In the genomic region with DNA sequence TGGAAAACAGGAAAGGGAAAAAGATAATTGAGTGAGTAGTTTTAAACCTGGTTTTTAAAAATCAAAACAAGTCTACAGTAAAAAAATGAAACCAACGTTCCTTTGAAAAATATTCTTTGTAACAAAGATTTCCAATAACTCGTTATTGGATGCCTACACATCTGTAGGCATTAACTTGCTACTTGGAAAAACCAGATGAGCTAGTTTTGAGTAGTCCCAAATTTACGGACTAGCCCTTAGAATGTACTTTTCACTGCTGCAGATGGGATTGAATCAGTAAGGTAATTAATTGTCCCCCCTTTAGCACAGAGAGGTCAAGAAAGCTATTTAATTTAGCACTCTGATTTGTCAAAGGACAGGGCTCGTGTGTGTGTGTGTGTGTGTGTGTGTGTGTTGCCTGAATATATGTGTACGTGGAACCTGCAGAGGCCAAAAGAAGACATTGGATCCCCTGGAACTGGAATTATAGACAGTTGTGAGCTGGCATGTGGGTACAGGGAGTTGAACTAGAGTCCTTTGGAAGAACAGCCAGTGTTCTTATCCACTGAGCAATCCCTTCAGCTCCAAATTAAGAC, we compare ENCODE assay signal across 8 mouse cellular contexts. TPM values are rescaled to one million over a fixed set of nuclear protein-coding genes. Genes with fewer than 3 reads are reported as not detected.
DNase-seq lines count a peak whose midpoint lies in the region; ATAC-seq and TF ChIP-seq lines count a peak whose summit lies in the region.

No protein-coding gene starts in this region.

- intact Hi-C loops in gastrocnemius, postnatal 36 days (cut with DNase I): no loop called here

- H3K9ac ChIP-seq in heart, embryonic 11.5 days (ENCODE audit: low read depth, low read length): peak overlapping the region; percentile 96
- peak overlapping the region; percentile 45 for H3K9ac ChIP-seq in heart, embryonic 15.5 days

- peaks cover 15% of the 10 kb centered on the region for H3K36me3 ChIP-seq in heart, embryonic 11.5 days (ENCODE audit: control insufficient read depth, insufficient read depth, low read length)
- peaks cover 22% of the 10 kb centered on the region for H3K36me3 ChIP-seq in G1E (replicated peaks)
- peaks cover 22% of the 10 kb centered on the region for H3K36me3 ChIP-seq in heart, embryonic 15.5 days

- ATAC-seq in heart, embryonic 11.5 days (replicated peaks; ENCODE audit: insufficient number of reproducible peaks, low FRiP score, low TSS enrichment): no peak
- ATAC-seq in G1E (ENCODE audit: extremely low read depth, insufficient number of reproducible peaks, low FRiP score, poor library complexity, severe bottlenecking): no peak
- no peak for ATAC-seq in heart, embryonic 15.5 days (replicated peaks; ENCODE audit: insufficient number of reproducible peaks, insufficient read depth, low FRiP score, low read depth)

- WGBS in heart, embryonic 11.5 days (ENCODE audit: insufficient replicate concordance): 25% methylated on average over 5 of the region's 5 CpGs
- 4% methylated on average over 5 of the region's 5 CpGs for WGBS in heart, embryonic 15.5 days

- no peak for TF ChIP-seq CTCF in G1E (IDR thresholded peaks at IDR 0.05; ENCODE audit: low read depth, low read length)

- peak overlapping the region; percentile 80 for H3K4me2 ChIP-seq in heart, embryonic 11.5 days
- peak overlapping the region; percentile 74 for H3K4me2 ChIP-seq in heart, embryonic 15.5 days

- H3K4me1 ChIP-seq in heart, embryonic 11.5 days (ENCODE audit: control insufficient read depth, insufficient read depth, low read length): no peaks in the 10 kb centered on the region
- H3K4me1 ChIP-seq in G1E (ENCODE audit: insufficient read depth, low read depth, low read length): peaks cover 36% of the 10 kb centered on the region
- peaks cover 29% of the 10 kb centered on the region for H3K4me1 ChIP-seq in heart, embryonic 15.5 days (replicated peaks)

- peak overlapping the region; percentile 75 for H3K4me3 ChIP-seq in heart, embryonic 11.5 days (ENCODE audit: low read depth, low read length)
- peak overlapping the region; percentile 79 for H3K4me3 ChIP-seq in G1E (ENCODE audit: low read depth, low read length)
- H3K4me3 ChIP-seq in heart, embryonic 15.5 days: peak overlapping the region; percentile 86

- H3K9me3 ChIP-seq in heart, embryonic 11.5 days (replicated peaks; ENCODE audit: control insufficient read depth, low read length): no peaks in the 10 kb centered on the region
- no peaks in the 10 kb centered on the region for H3K9me3 ChIP-seq in G1E (replicated peaks)
- no peaks in the 10 kb centered on the region for H3K9me3 ChIP-seq in heart, embryonic 15.5 days (replicated peaks)

- no peaks in the 10 kb centered on the region for H3K27me3 ChIP-seq in heart, embryonic 11.5 days (ENCODE audit: control insufficient read depth, insufficient read depth, low read length)
- H3K27me3 ChIP-seq in G1E (ENCODE audit: insufficient read depth, low read length): no peaks in the 10 kb centered on the region
- H3K27me3 ChIP-seq in heart, embryonic 15.5 days: no peaks in the 10 kb centered on the region

- H3K27ac ChIP-seq in heart, embryonic 11.5 days (ENCODE audit: low read depth, low read length): peak overlapping the region; percentile 98
- H3K27ac ChIP-seq in heart, embryonic 15.5 days: peak overlapping the region; percentile 99

- DNase-seq in heart, postnatal 4 days: no peak
- no peak for DNase-seq in G1E (ENCODE audit: low spot score)
- DNase-seq in lung, postnatal 36 days: peak; percentile 7
- DNase-seq in urinary bladder, postnatal 14 days (ENCODE audit: low spot score): no peak
- DNase-seq in gastrocnemius, postnatal 36 days: no peak
- no peak for DNase-seq in left cerebral cortex, adult 18-20 months (ENCODE audit: low spot score in 2 of 2)

RNA-seq across cellular contexts. Expression of a gene that starts 1.1 kb away (rescaled TPM):
- 87.2 and 96.0 TPM in 2 replicates for polyA plus RNA-seq in heart, embryonic 11.5 days (2014; fragmentation: Nextera tagmentation; extraction: Ambion mirVana)
- total RNA-seq in heart, postnatal 4 days (2021): 10 to 100 TPM; 44.2 to 46.1 TPM
- total RNA-seq in G1E (2014; fragmentation: Nextera tagmentation): 29.5 and 36.0 TPM in 2 replicates
- total RNA-seq in G1E (2017): 22.9 and 24.6 TPM in 2 replicates
- polyA plus RNA-seq in G1E (2012): 0.15 and 0.30 TPM in 2 replicates
- polyA plus RNA-seq in heart, embryonic 15.5 days (2015; fragmentation: Nextera tagmentation; extraction: Ambion mirVana): 72.9 and 75.3 TPM in 2 replicates
- total RNA-seq in gastrocnemius, postnatal 36 days (2021): 10 to 100 TPM; 25.9 to 28.9 TPM
- 10 to 100 TPM; 64.8 to 75.6 TPM for total RNA-seq in left cerebral cortex, adult 18-20 months (2021)

RNA-seq across cellular contexts. Expression of a gene that starts 5.3 kb away (rescaled TPM):
- 7.4 and 8.1 TPM in 2 replicates for polyA plus RNA-seq in heart, embryonic 11.5 days (2014; fragmentation: Nextera tagmentation; extraction: Ambion mirVana)
- total RNA-seq in heart, postnatal 4 days (2021): 1 to 10 TPM; 2.8 to 3.5 TPM
- total RNA-seq in G1E (2014; fragmentation: Nextera tagmentation): 5.6 and 7.5 TPM in 2 replicates
- total RNA-seq in G1E (2017): 2.0 and 2.8 TPM in 2 replicates
- polyA plus RNA-seq in G1E (2012): 1.8 TPM in 2 replicates
- polyA plus RNA-seq in heart, embryonic 15.5 days (2015; fragmentation: Nextera tagmentation; extraction: Ambion mirVana): 5.1 and 6.3 TPM in 2 replicates
- 1 to 10 TPM; 1.8 to 2.9 TPM for total RNA-seq in gastrocnemius, postnatal 36 days (2021)
- total RNA-seq in left cerebral cortex, adult 18-20 months (2021): 1 to 10 TPM; 5.6 to 7.7 TPM

RNA-seq across cellular contexts. Expression of a gene that starts 5.4 kb away (rescaled TPM):
- 0.26 and 0.96 TPM in 2 replicates for polyA plus RNA-seq in heart, embryonic 11.5 days (2014; fragmentation: Nextera tagmentation; extraction: Ambion mirVana)
- total RNA-seq in heart, postnatal 4 days (2021): under 1 TPM in 1 of 2 experiments, not detected in 1; 0.74 TPM
- 0.90 TPM in 1 of 2 replicates, not detected in the other for total RNA-seq in G1E (2014; fragmentation: Nextera tagmentation)
- total RNA-seq in G1E (2017): not detected in 2 replicates
- not detected in 2 replicates for polyA plus RNA-seq in G1E (2012)
- polyA plus RNA-seq in heart, embryonic 15.5 days (2015; fragmentation: Nextera tagmentation; extraction: Ambion mirVana): 0.59 TPM in 1 of 2 replicates, not detected in the other
- total RNA-seq in gastrocnemius, postnatal 36 days (2021): not detected
- total RNA-seq in left cerebral cortex, adult 18-20 months (2021): 1 to 10 TPM in 1 of 2 experiments, not detected in 1; 1.5 TPM

RNA-seq across cellular contexts. Expression of a gene that starts 22.9 kb away (rescaled TPM):
- polyA plus RNA-seq in heart, embryonic 11.5 days (2014; fragmentation: Nextera tagmentation; extraction: Ambion mirVana): 4.1 TPM in 2 replicates
- 1 to 10 TPM in 1 of 2 experiments, under 1 TPM in 1; 0.23 to 1.0 TPM for total RNA-seq in heart, postnatal 4 days (2021)
- total RNA-seq in G1E (2014; fragmentation: Nextera tagmentation) (2.7 and 5.9 TPM in 2 replicates), G1E (2017) (3.5 and 4.2 TPM in 2 replicates)
- polyA plus RNA-seq in G1E (2012): 0.17 and 0.25 TPM in 2 replicates
- 3.5 and 4.6 TPM in 2 replicates for polyA plus RNA-seq in heart, embryonic 15.5 days (2015; fragmentation: Nextera tagmentation; extraction: Ambion mirVana)
- 1 to 10 TPM; 1.4 to 1.7 TPM for total RNA-seq in gastrocnemius, postnatal 36 days (2021)
- 1 to 10 TPM; 4.1 to 6.0 TPM for total RNA-seq in left cerebral cortex, adult 18-20 months (2021)

RNA-seq across cellular contexts. Expression of a gene that starts 26.1 kb away (rescaled TPM):
- polyA plus RNA-seq in heart, embryonic 11.5 days (2014; fragmentation: Nextera tagmentation; extraction: Ambion mirVana): 5.3 and 5.8 TPM in 2 replicates
- 10 to 100 TPM; 10.5 to 11.0 TPM for total RNA-seq in heart, postnatal 4 days (2021)
- 5.8 and 8.7 TPM in 2 replicates for total RNA-seq in G1E (2014; fragmentation: Nextera tagmentation)
- 6.7 and 6.8 TPM in 2 replicates for total RNA-seq in G1E (2017)
- 2.4 and 2.6 TPM in 2 replicates for polyA plus RNA-seq in G1E (2012)
- 10.0 and 13.7 TPM in 2 replicates for polyA plus RNA-seq in heart, embryonic 15.5 days (2015; fragmentation: Nextera tagmentation; extraction: Ambion mirVana)
- total RNA-seq in gastrocnemius, postnatal 36 days (2021): under 1 TPM; 0.59 to 0.99 TPM
- 10 to 100 TPM; 31.3 to 36.0 TPM for total RNA-seq in left cerebral cortex, adult 18-20 months (2021)
